Mouse (Mus musculus): ENCODE data around the gene Myh9. TPM values are rescaled to one million over a fixed set of nuclear protein-coding genes. Genes with fewer than 3 reads are reported as not detected.
A peak's percentile ranks its signal among the peaks of the same experiment; 100 is the strongest.
"Not testable (repeated sequence)": the region's sequence is repeated elsewhere in the genome, so short reads cannot be mapped to it uniquely, and the experiment has no call there.

The Myh9 gene
- polyA plus RNA-seq, 1 experiment: 64.1 TPM

- DNase-seq: no peak
- no peak for TF ChIP-seq POLR2A (IDR thresholded peaks at IDR 0.05; ENCODE audit: low read depth, low read length)
- no peak for TF ChIP-seq CTCF (conservative IDR thresholded peaks at IDR 0.05; ENCODE audit: insufficient read depth, insufficient read length, low read depth, low read length)
- WGBS: 87% methylated on average over 5 of the region's 5 CpGs
- H3K4me1 ChIP-seq (ENCODE audit: control insufficient read depth, insufficient read depth, low read length): no peaks in the 10 kb centered on the region
- no peaks in the 10 kb centered on the region for H3K27me3 ChIP-seq (replicated peaks; ENCODE audit: control insufficient read depth, insufficient read depth, low read length)
- no peak overlapping the region for H3K4me3 ChIP-seq (ENCODE audit: insufficient read depth, low read depth, low read length)
- H3K36me3 ChIP-seq (ENCODE audit: control insufficient read depth, insufficient read depth, low read length): no peaks in the 10 kb centered on the region
- H3K27ac ChIP-seq (ENCODE audit: insufficient read depth, low read depth, low read length): no peak overlapping the region
These were observed 7.1 kb upstream of the Myh9 start for GRCm38 (mm10) chr15:77849039-77849436.

DNA sequence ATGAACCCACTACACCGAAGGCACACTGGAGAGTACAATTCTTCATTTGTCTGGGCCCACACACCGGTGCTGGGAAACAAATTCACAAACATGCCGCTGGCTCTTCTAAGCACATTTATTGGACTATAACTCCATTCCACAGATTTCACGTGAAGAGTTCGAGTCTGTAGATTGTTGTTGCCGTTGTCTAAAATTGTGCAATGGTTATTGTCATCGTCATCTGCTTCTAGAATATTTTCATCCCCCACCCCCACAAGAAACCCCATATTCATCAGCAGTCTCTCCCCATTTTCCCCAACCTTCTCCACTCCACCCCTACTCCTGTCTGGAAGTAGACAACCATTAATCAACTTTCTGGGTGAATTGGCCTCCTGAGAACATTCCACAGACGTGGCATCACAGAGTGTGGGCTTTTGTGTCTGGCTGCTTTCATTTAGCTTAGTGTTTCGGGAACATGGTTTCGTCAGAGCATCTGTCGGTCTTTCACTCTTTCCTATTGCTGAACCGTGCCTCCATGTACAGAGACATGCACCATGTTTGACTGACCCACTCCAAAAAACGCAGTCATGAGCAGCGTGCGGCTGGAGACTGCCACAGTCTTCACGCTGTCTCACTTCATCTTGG, 6.6 kb upstream of the Myh9 start:
- Histone ChIP-seq H3K4me1 (ENCODE audit: control insufficient read depth, insufficient read depth, low read length) (0 out of 2 replicates have a peak, but pooled peaks cover 1% of the 10 kb centered on the region), H3K27ac (ENCODE audit: insufficient read depth, low read depth, low read length) (no peak overlapping the region), H3K4me3 (ENCODE audit: insufficient read depth, low read depth, low read length) (no peak overlapping the region), H3K27me3 (replicated peaks; ENCODE audit: control insufficient read depth, insufficient read depth, low read length) (no peaks in the 10 kb centered on the region), H3K36me3 (ENCODE audit: control insufficient read depth, insufficient read depth, low read length) (no peaks in the 10 kb centered on the region)
- no peak for DNase-seq
- TF ChIP-seq CTCF (conservative IDR thresholded peaks at IDR 0.05; ENCODE audit: insufficient read depth, insufficient read length, low read depth, low read length): no peak
- no peak for TF ChIP-seq POLR2A (IDR thresholded peaks at IDR 0.05; ENCODE audit: low read depth, low read length)
- 94% methylated on average over 16 of the region's 16 CpGs for WGBS

DNA sequence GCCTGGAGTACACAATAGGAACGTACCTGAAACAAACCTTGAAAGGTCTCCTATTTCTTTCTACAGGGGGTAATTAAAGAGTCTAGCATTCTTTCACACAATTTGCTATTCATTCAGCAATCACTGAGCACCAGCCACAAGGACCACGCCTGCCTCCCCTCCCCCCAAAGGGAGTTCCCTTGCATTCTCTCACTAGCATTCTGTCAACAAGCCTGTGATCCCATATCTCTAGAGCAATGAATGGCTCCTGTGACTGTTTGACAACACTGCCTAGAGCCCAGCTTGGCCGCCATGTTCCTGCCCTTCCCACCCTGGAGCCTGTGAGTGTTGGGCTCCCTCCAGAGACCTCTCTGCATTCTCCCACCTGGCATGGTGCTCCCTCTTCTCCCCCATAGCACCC, 5.9 kb upstream of the Myh9 start:
- TF ChIP-seq POLR2A (IDR thresholded peaks at IDR 0.05; ENCODE audit: low read depth, low read length) (no peak), CTCF (conservative IDR thresholded peaks at IDR 0.05; ENCODE audit: insufficient read depth, insufficient read length, low read depth, low read length) (no peak)
- 86% methylated on average over 3 of the region's 3 CpGs for WGBS
- no peak for DNase-seq
- Histone ChIP-seq H3K36me3 (ENCODE audit: control insufficient read depth, insufficient read depth, low read length) (no peaks in the 10 kb centered on the region), H3K4me3 (ENCODE audit: insufficient read depth, low read depth, low read length) (no peak overlapping the region), H3K27me3 (replicated peaks; ENCODE audit: control insufficient read depth, insufficient read depth, low read length) (no peaks in the 10 kb centered on the region), H3K4me1 (ENCODE audit: control insufficient read depth, insufficient read depth, low read length) (peaks cover 2% of the 10 kb centered on the region; the same call in 1 of the 2 replicates), H3K27ac (ENCODE audit: insufficient read depth, low read depth, low read length) (no peak overlapping the region)

DNA sequence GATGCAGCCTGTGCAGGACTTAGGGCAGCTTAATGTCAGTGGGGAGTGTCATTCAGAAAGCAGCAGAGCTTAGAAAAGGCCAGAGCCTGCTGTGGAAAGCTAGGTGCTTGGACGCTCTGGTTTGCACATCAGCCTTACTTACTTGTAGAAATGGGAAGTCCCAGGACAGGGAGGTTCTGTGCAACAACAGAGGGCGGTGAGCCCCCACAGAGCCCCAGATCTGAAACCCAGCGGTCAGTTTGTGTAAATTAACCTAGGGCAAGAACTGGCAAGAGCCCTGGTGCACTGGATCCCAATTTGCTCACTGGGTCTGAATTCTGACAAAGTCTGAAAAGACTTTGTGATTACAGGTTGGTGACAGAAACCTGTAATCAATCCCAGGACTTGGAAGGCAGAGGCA, 5.1 kb upstream of the Myh9 start:
- no peak overlapping the region for H3K27ac ChIP-seq (ENCODE audit: insufficient read depth, low read depth, low read length)
- no peak overlapping the region for H3K4me3 ChIP-seq (ENCODE audit: insufficient read depth, low read depth, low read length)
- no peaks in the 10 kb centered on the region for H3K27me3 ChIP-seq (replicated peaks; ENCODE audit: control insufficient read depth, insufficient read depth, low read length)
- no peaks in the 10 kb centered on the region for H3K36me3 ChIP-seq (ENCODE audit: control insufficient read depth, insufficient read depth, low read length)
- H3K4me1 ChIP-seq (ENCODE audit: control insufficient read depth, insufficient read depth, low read length): peaks cover 2% of the 10 kb centered on the region; the same call in 1 of the 2 replicates
- DNase-seq: no peak
- TF ChIP-seq POLR2A (IDR thresholded peaks at IDR 0.05; ENCODE audit: low read depth, low read length) (no peak), CTCF (conservative IDR thresholded peaks at IDR 0.05; ENCODE audit: insufficient read depth, insufficient read length, low read depth, low read length) (no peak)
- 79% methylated on average over 3 of the region's 3 CpGs for WGBS

- not testable (repeated sequence) for H3K36me3 ChIP-seq (ENCODE audit: control insufficient read depth, insufficient read depth, low read length); DNase-seq; H3K4me3 ChIP-seq (ENCODE audit: insufficient read depth, low read depth, low read length); H3K27me3 ChIP-seq (replicated peaks; ENCODE audit: control insufficient read depth, insufficient read depth, low read length); H3K27ac ChIP-seq (ENCODE audit: insufficient read depth, low read depth, low read length); H3K4me1 ChIP-seq (ENCODE audit: control insufficient read depth, insufficient read depth, low read length)
- 81% methylated on average over 11 of the region's 11 CpGs for WGBS
These were observed 4.1 kb upstream of the Myh9 start for GRCm38 (mm10) chr15:77845931-77846595.

DNA sequence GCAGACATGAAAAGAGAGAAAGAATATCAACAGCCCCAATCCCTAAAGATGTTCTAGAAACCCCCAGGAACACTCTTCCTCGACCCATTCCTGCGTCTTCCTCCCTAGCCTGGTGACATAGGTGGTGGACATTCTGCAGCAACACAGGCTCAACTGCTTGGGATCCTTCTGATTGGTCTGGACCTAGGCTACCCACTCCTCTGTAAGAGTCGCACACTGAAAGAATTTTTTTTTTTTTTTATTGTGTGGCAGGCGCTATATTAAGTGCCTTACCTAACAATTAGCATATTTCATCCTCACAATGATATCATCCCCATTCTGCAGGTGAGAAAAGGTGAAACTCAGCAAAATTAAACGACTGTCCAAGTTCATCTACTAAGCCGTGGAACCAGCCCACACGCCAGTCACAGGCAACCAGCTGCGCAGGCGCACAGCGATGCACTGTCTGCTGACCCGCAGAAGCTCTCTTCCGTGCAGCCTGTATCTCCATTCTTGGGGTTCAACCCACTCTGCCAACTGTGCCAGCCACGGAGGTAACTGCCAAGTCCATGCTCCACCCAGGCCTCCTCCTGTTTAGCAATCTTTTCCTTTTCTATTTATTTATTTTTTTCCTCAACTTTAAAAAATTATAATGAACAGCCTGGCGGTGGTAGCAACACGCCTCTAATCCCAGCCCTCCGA, 3.1 kb upstream of the Myh9 start:
- WGBS: 66% methylated on average over 16 of the region's 16 CpGs
- no peak overlapping the region for H3K27ac ChIP-seq (ENCODE audit: insufficient read depth, low read depth, low read length)
- TF ChIP-seq POLR2A (IDR thresholded peaks at IDR 0.05; ENCODE audit: low read depth, low read length) (no peak), CTCF (conservative IDR thresholded peaks at IDR 0.05; ENCODE audit: insufficient read depth, insufficient read length, low read depth, low read length) (no peak; the same call in 1 of the 2 replicates)
- no peak overlapping the region for H3K4me3 ChIP-seq (ENCODE audit: insufficient read depth, low read depth, low read length)
- H3K4me1 ChIP-seq (ENCODE audit: control insufficient read depth, insufficient read depth, low read length): peaks cover 2% of the 10 kb centered on the region; the same call in 1 of the 2 replicates
- no peaks in the 10 kb centered on the region for H3K36me3 ChIP-seq (ENCODE audit: control insufficient read depth, insufficient read depth, low read length)
- DNase-seq: peak; percentile 78
- H3K27me3 ChIP-seq (replicated peaks; ENCODE audit: control insufficient read depth, insufficient read depth, low read length): no peaks in the 10 kb centered on the region

DNA sequence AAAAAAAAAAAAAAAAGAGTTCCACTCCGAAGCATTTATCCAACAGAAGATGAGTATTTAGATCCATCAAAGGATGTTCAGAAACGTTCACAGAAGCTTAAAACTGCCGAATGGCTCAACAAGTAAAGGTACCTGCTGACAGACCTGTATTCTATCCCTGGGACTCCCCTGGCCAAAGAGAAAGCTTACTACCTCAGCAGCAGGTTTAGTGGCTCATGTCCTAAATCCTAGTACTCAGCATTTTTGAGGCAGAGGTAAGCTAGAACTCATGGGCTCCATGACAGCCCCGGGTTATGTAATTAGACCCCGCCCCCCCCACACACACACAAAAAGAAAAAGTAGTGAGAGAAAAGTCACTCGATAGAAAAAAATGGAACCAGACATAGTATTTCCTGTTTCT, 2.1 kb upstream of the Myh9 start:
- peaks cover 6% of the 10 kb centered on the region; the same call in 1 of the 2 replicates for H3K4me1 ChIP-seq (ENCODE audit: control insufficient read depth, insufficient read depth, low read length)
- WGBS: 61% methylated on average over 6 of the region's 6 CpGs
- no peaks in the 10 kb centered on the region for H3K27me3 ChIP-seq (replicated peaks; ENCODE audit: control insufficient read depth, insufficient read depth, low read length)
- no peak for DNase-seq
- no peaks in the 10 kb centered on the region for H3K36me3 ChIP-seq (ENCODE audit: control insufficient read depth, insufficient read depth, low read length)
- H3K27ac ChIP-seq (ENCODE audit: insufficient read depth, low read depth, low read length): no peak overlapping the region
- TF ChIP-seq CTCF (conservative IDR thresholded peaks at IDR 0.05; ENCODE audit: insufficient read depth, insufficient read length, low read depth, low read length): no peak
- no peak overlapping the region for H3K4me3 ChIP-seq (ENCODE audit: insufficient read depth, low read depth, low read length)

DNA sequence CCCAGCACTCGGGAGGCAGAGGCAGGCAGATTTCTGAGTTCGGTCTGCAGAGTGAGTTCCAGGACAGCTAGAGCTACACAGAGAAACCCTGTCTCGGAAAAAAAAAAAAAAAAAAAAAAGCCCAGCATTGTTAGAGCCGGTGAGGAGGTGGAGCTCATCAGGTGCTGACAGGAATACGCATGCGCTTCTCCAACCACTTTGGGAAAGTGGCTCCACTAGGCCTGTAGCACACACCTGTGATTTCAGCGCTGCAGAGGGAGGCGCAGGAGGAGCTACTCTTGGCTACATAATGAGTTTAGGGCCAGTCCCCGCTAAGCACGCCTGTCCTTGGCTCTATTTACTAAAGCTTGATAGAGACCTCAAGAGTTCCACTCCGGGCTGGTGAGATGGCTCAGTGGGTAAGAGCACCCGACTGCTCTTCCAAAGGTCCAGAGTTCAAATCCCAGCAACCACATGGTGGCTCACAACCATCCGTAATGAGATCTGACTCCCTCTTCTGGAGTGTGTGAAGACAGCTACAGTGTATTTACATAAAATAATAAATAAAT, 1.6 kb upstream of the Myh9 start:
- not testable (repeated sequence) for H3K4me1 ChIP-seq (ENCODE audit: control insufficient read depth, insufficient read depth, low read length); H3K4me3 ChIP-seq (ENCODE audit: insufficient read depth, low read depth, low read length); H3K36me3 ChIP-seq (ENCODE audit: control insufficient read depth, insufficient read depth, low read length); H3K27me3 ChIP-seq (replicated peaks; ENCODE audit: control insufficient read depth, insufficient read depth, low read length); DNase-seq
- 65% methylated on average over 13 of the region's 13 CpGs for WGBS
- peak overlapping the region; percentile 86 for H3K27ac ChIP-seq (ENCODE audit: insufficient read depth, low read depth, low read length)
